Mouse (Mus musculus): ENCODE measurements around the gene Scn8a.

DNA sequence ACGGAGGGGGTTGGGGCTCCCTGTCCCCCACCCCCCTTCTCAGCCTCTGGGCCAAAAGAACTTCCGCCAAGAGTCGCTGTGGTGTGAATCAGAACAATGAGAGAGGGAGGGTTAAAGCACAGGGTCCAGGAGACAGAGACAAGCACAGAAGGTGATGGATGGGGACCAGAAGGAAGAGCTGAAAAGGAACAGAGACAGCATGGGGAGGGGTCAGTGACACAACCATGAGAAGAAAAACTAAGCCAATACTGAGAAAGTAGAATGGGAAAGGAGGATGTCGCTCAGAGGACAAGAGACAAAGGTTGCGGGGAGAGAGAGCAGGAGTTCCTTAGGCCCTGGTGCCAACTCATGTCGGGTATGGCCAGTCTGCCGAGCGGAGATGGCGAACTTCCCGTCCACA, 182.2 kb downstream of the Scn8a start:
- TF ChIP-seq EP300 (IDR thresholded peaks at IDR 0.05) (no peak), CTCF (IDR thresholded peaks at IDR 0.05) (no peak)

All from lung, postnatal 0 days (tissue).